Comparison of ENCODE assay signal across 1 mouse cellular context in the genomic region with DNA sequence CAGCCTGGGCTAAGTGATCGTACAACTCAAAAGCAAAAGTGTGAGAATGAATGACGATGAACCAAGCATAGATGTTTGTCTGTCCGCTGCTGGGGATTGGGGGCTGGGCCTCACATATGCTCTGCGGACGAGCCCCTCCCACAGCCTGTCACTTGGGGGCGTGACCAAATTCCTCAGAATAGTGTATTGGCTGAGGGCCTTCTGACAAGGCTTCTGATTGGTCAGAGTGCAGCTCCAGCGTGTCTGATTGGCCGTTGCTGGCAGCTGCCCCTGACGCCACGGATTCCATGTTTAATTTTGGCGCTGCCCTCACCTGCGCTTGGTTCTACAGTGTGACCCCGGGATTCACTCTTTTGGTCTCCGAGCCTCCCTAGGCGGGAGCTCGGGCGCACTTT.
TF ChIP-seq lines count a peak whose summit lies in the region.

No protein-coding gene starts in this region.

TF ChIP-seq in MEL, 35 proteins besides CTCF, POLR2A, EP300 and RAD21:
- no peak for TF ChIP-seq ZC3H11A (IDR thresholded peaks at IDR 0.05; ENCODE audit: low read depth, low read length)
- 0 out of 2 replicates have a peak, but pooled peaks have one; percentile 19 for TF ChIP-seq ZNF384 (IDR thresholded peaks at IDR 0.05; ENCODE audit: low read depth, low read length)
- no peak for TF ChIP-seq UBTF (IDR thresholded peaks at IDR 0.05; ENCODE audit: borderline replicate concordance, insufficient read depth, low read depth, low read length)
- TF ChIP-seq ZKSCAN1 (IDR thresholded peaks at IDR 0.05; ENCODE audit: low read depth, low read length), result no peak
- no peak for TF ChIP-seq CHD1 (IDR thresholded peaks at IDR 0.05; ENCODE audit: low read depth, low read length)
- TF ChIP-seq ZMIZ1 (IDR thresholded peaks at IDR 0.05; ENCODE audit: low read depth, low read length), result no peak
- no peak for TF ChIP-seq TCF12 (IDR thresholded peaks at IDR 0.05; ENCODE audit: low read depth, low read length)
- no peak for TF ChIP-seq MEF2A (IDR thresholded peaks at IDR 0.05; ENCODE audit: extremely low read depth, insufficient replicate concordance, low read depth, low read length, poor library complexity, severe bottlenecking)
- no peak for TF ChIP-seq TAL1 (IDR thresholded peaks at IDR 0.05; ENCODE audit: low read length)
- TF ChIP-seq RCOR1 (IDR thresholded peaks at IDR 0.05; ENCODE audit: low read depth, low read length), result no peak
- TF ChIP-seq E2F4 (IDR thresholded peaks at IDR 0.05; ENCODE audit: borderline replicate concordance, low read depth, low read length), result no peak
- no peak for TF ChIP-seq MYB (IDR thresholded peaks at IDR 0.05; ENCODE audit: low read depth, low read length)
- no peak for TF ChIP-seq BHLHE40 (IDR thresholded peaks at IDR 0.05; ENCODE audit: borderline replicate concordance, low read depth, low read length)
- no peak for TF ChIP-seq GATA1 (IDR thresholded peaks at IDR 0.05; ENCODE audit: low read depth, low read length)
- TF ChIP-seq USF1 (IDR thresholded peaks at IDR 0.05; ENCODE audit: low read depth, low read length), result peak; percentile 82
- no peak; the same call in 1 of the 2 replicates for TF ChIP-seq NELFE (IDR thresholded peaks at IDR 0.05; ENCODE audit: low read depth, low read length)
- 0 out of 2 replicates have a peak, but pooled peaks have one; percentile 26 for TF ChIP-seq MAX (IDR thresholded peaks at IDR 0.05; ENCODE audit: low read length)
- TF ChIP-seq MYC (IDR thresholded peaks at IDR 0.05; ENCODE audit: low read depth, low read length), result peak; percentile 76; the same call in 1 of the 2 replicates
- TF ChIP-seq GABPA (IDR thresholded peaks at IDR 0.05; ENCODE audit: low read depth, low read length), result no peak
- TF ChIP-seq MXI1 (IDR thresholded peaks at IDR 0.05; ENCODE audit: low read depth, low read length), result peak; percentile 22; the same call in 1 of the 2 replicates
- TF ChIP-seq KAT2A (conservative IDR thresholded peaks at IDR 0.05; ENCODE audit: low read depth, low read length), result peak; percentile 90
- no peak for TF ChIP-seq JUND (IDR thresholded peaks at IDR 0.05; ENCODE audit: low read depth, low read length)
- TF ChIP-seq MAZ (IDR thresholded peaks at IDR 0.05; ENCODE audit: low read depth, low read length), result no peak
- peak; percentile 97 for TF ChIP-seq HCFC1 (IDR thresholded peaks at IDR 0.05; ENCODE audit: low read depth, low read length)
- no peak for TF ChIP-seq POLR2AphosphoS5 (IDR thresholded peaks at IDR 0.05; ENCODE audit: borderline replicate concordance, low read depth, low read length)
- TF ChIP-seq ETS1 (IDR thresholded peaks at IDR 0.05; ENCODE audit: low read depth, low read length), result no peak
- peak; percentile 52 for TF ChIP-seq NRF1 (IDR thresholded peaks at IDR 0.05; ENCODE audit: insufficient read depth, low read depth, low read length, poor library complexity, severe bottlenecking)
- TF ChIP-seq CHD2 (IDR thresholded peaks at IDR 0.05; ENCODE audit: low read length), result peak; percentile 95
- TF ChIP-seq SMC3 (IDR thresholded peaks at IDR 0.05; ENCODE audit: low read depth, low read length), result no peak
- no peak for TF ChIP-seq POLR2AphosphoS2 (IDR thresholded peaks at IDR 0.05; ENCODE audit: low read length)
- peak; percentile 21; the same call in 1 of the 2 replicates for TF ChIP-seq SIN3A (IDR thresholded peaks at IDR 0.05; ENCODE audit: low read length)
- TF ChIP-seq USF2 (IDR thresholded peaks at IDR 0.05; ENCODE audit: borderline replicate concordance in 1 of 2, insufficient read depth in 1 of 2, low read depth in 1 of 2, low read length in 2 of 2), result no peak
- TF ChIP-seq MAFK (IDR thresholded peaks at IDR 0.05; ENCODE audit: borderline replicate concordance, low read depth, low read length), result no peak
- TF ChIP-seq ELF1 (IDR thresholded peaks at IDR 0.05; ENCODE audit: low read depth, low read length), result 0 out of 2 replicates have a peak, but pooled peaks have one; percentile 25
- peak; percentile 68 for TF ChIP-seq TBP (IDR thresholded peaks at IDR 0.05; ENCODE audit: low read depth, low read length)
